Mouse (Mus musculus): ENCODE measurements at regions not wholly inside any gene's neighbourhood (a gene's known extent, or its start where the extent isn't known, plus 50 kb on each side); places are given as distances from the start of the nearest gene placed in this dataset.

DNA sequence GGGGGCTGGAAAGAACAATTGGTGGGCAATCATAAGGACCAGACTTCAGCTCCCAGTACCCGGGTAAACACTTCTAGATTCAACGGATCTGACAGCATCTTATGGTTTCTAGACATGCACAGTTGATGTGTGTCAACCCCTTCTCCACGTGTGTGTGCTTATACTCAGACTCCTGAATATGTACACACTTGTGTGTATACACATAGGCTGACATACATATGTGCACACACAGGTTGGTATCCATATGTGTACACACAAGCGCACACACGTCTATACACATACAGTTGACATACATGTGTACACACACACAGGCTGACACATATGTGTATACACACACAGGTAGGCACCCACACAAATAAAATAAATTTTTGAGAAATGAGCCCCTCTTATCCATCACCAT lies 122.7 kb upstream of the Max start:
- no peak overlapping the region for H3K4me3 ChIP-seq (ENCODE audit: insufficient read depth in 1 of 2, low read depth in 1 of 2, low read length in 2 of 2, poor library complexity in 1 of 2, severe bottlenecking in 1 of 2)
- H3K9me3 ChIP-seq (ENCODE audit: control insufficient read depth, insufficient read depth, low read depth, low read length), result no peaks in the 10 kb centered on the region
- in situ Hi-C loops (cut with MboI; ENCODE audit: low sequenced_read_pairs in 2 of 2, unreplicated experiment in 2 of 2), result no loop called here
- DNase-seq (ENCODE audit: low read depth, low spot score), result no peak
- H3K9ac ChIP-seq (ENCODE audit: insufficient read depth, low read depth, low read length, poor library complexity, severe bottlenecking), result no peak overlapping the region
- no peak overlapping the region for H3K27ac ChIP-seq (ENCODE audit: insufficient read depth, low read depth, low read length, poor library complexity, severe bottlenecking)
- no peaks in the 10 kb centered on the region for H3K36me3 ChIP-seq (ENCODE audit: control insufficient read depth, insufficient read depth, low read length, poor library complexity, severe bottlenecking)
- TF ChIP-seq CHD2 (IDR thresholded peaks at IDR 0.05; ENCODE audit: low read depth, low read length) (no peak), MAFK (IDR thresholded peaks at IDR 0.05; ENCODE audit: insufficient read depth, low read depth, low read length) (no peak), ZC3H11A (IDR thresholded peaks at IDR 0.05; ENCODE audit: borderline replicate concordance, low read depth, low read length) (no peak), ZNF384 (IDR thresholded peaks at IDR 0.05; ENCODE audit: low read depth, low read length) (no peak)
- H3K4me1 ChIP-seq (ENCODE audit: control insufficient read depth in 2 of 2, insufficient read depth in 2 of 2, low read length in 2 of 2, poor library complexity in 1 of 2), result no peaks in the 10 kb centered on the region

- Histone ChIP-seq H3K27ac (ENCODE audit: insufficient read depth, low read depth, low read length, poor library complexity, severe bottlenecking) (no peak overlapping the region), H3K9me3 (ENCODE audit: control insufficient read depth, insufficient read depth, low read depth, low read length) (no peaks in the 10 kb centered on the region), H3K36me3 (ENCODE audit: control insufficient read depth, insufficient read depth, low read length, poor library complexity, severe bottlenecking) (no peaks in the 10 kb centered on the region), H3K9ac (ENCODE audit: insufficient read depth, low read depth, low read length, poor library complexity, severe bottlenecking) (no peak overlapping the region), H3K4me3 (ENCODE audit: insufficient read depth in 1 of 2, low read depth in 1 of 2, low read length in 2 of 2, poor library complexity in 1 of 2, severe bottlenecking in 1 of 2) (no peak overlapping the region), H3K4me1 (ENCODE audit: control insufficient read depth in 2 of 2, insufficient read depth in 2 of 2, low read length in 2 of 2, poor library complexity in 1 of 2) (no peaks in the 10 kb centered on the region)
- no peak for DNase-seq (ENCODE audit: low read depth, low spot score)
- in situ Hi-C loops (cut with MboI; ENCODE audit: low sequenced_read_pairs in 2 of 2, unreplicated experiment in 2 of 2), result no loop called here
- TF ChIP-seq MAFK (IDR thresholded peaks at IDR 0.05; ENCODE audit: insufficient read depth, low read depth, low read length) (no peak), HCFC1 (IDR thresholded peaks at IDR 0.05; ENCODE audit: borderline replicate concordance, insufficient read depth, low read length) (no peak), ZNF384 (IDR thresholded peaks at IDR 0.05; ENCODE audit: low read depth, low read length) (no peak), CHD2 (IDR thresholded peaks at IDR 0.05; ENCODE audit: low read depth, low read length) (no peak), ZC3H11A (IDR thresholded peaks at IDR 0.05; ENCODE audit: borderline replicate concordance, low read depth, low read length) (no peak)
Observed at GRCm38 (mm10) chr12:77084343-77084742, 122.3 kb upstream of the Max start.

GRCm38 (mm10) chr12:77083760-77084159 lies 121.8 kb upstream of the Max start:
- Histone ChIP-seq H3K36me3 (ENCODE audit: control insufficient read depth, insufficient read depth, low read length, poor library complexity, severe bottlenecking) (no peaks in the 10 kb centered on the region), H3K9me3 (ENCODE audit: control insufficient read depth, insufficient read depth, low read depth, low read length) (no peaks in the 10 kb centered on the region), H3K4me1 (ENCODE audit: control insufficient read depth in 2 of 2, insufficient read depth in 2 of 2, low read length in 2 of 2, poor library complexity in 1 of 2) (no peaks in the 10 kb centered on the region), H3K27ac (ENCODE audit: insufficient read depth, low read depth, low read length, poor library complexity, severe bottlenecking) (no peak overlapping the region), H3K4me3 (ENCODE audit: insufficient read depth in 1 of 2, low read depth in 1 of 2, low read length in 2 of 2, poor library complexity in 1 of 2, severe bottlenecking in 1 of 2) (no peak overlapping the region), H3K9ac (ENCODE audit: insufficient read depth, low read depth, low read length, poor library complexity, severe bottlenecking) (no peak overlapping the region)
- in situ Hi-C loops (cut with MboI; ENCODE audit: low sequenced_read_pairs in 2 of 2, unreplicated experiment in 2 of 2), result no loop called here
- DNase-seq (ENCODE audit: low read depth, low spot score), result no peak
- TF ChIP-seq MAFK (IDR thresholded peaks at IDR 0.05; ENCODE audit: insufficient read depth, low read depth, low read length), result no peak
- no peak for TF ChIP-seq ZNF384 (IDR thresholded peaks at IDR 0.05; ENCODE audit: low read depth, low read length)
- no peak for TF ChIP-seq CHD2 (IDR thresholded peaks at IDR 0.05; ENCODE audit: low read depth, low read length)
- TF ChIP-seq HCFC1 (IDR thresholded peaks at IDR 0.05; ENCODE audit: borderline replicate concordance, insufficient read depth, low read length), result no peak

- no peak for DNase-seq (ENCODE audit: low read depth, low spot score)
- H3K9ac ChIP-seq (ENCODE audit: insufficient read depth, low read depth, low read length, poor library complexity, severe bottlenecking), result no peak overlapping the region
- in situ Hi-C loops (cut with MboI; ENCODE audit: low sequenced_read_pairs in 2 of 2, unreplicated experiment in 2 of 2), result no loop called here
- no peaks in the 10 kb centered on the region for H3K4me1 ChIP-seq (ENCODE audit: control insufficient read depth in 2 of 2, insufficient read depth in 2 of 2, low read length in 2 of 2, poor library complexity in 1 of 2)
- H3K9me3 ChIP-seq (ENCODE audit: control insufficient read depth, insufficient read depth, low read depth, low read length), result no peaks in the 10 kb centered on the region
- no peak overlapping the region for H3K4me3 ChIP-seq (ENCODE audit: insufficient read depth in 1 of 2, low read depth in 1 of 2, low read length in 2 of 2, poor library complexity in 1 of 2, severe bottlenecking in 1 of 2)
- no peak overlapping the region for H3K27ac ChIP-seq (ENCODE audit: insufficient read depth, low read depth, low read length, poor library complexity, severe bottlenecking)
- TF ChIP-seq MAFK (IDR thresholded peaks at IDR 0.05; ENCODE audit: insufficient read depth, low read depth, low read length) (no peak), HCFC1 (IDR thresholded peaks at IDR 0.05; ENCODE audit: borderline replicate concordance, insufficient read depth, low read length) (no peak), ZC3H11A (IDR thresholded peaks at IDR 0.05; ENCODE audit: borderline replicate concordance, low read depth, low read length) (no peak), CHD2 (IDR thresholded peaks at IDR 0.05; ENCODE audit: low read depth, low read length) (no peak), ZNF384 (IDR thresholded peaks at IDR 0.05; ENCODE audit: low read depth, low read length) (no peak)
- H3K36me3 ChIP-seq (ENCODE audit: control insufficient read depth, insufficient read depth, low read length, poor library complexity, severe bottlenecking), result no peaks in the 10 kb centered on the region
Observed at GRCm38 (mm10) chr12:77081774-77082173, 119.8 kb upstream of the Max start.

GRCm38 (mm10) chr12:77079481-77079880 lies 117.5 kb upstream of the Max start:
- H3K4me1 ChIP-seq (ENCODE audit: control insufficient read depth in 2 of 2, insufficient read depth in 2 of 2, low read length in 2 of 2, poor library complexity in 1 of 2), result no peaks in the 10 kb centered on the region
- H3K36me3 ChIP-seq (ENCODE audit: control insufficient read depth, insufficient read depth, low read length, poor library complexity, severe bottlenecking), result no peaks in the 10 kb centered on the region
- H3K9me3 ChIP-seq (ENCODE audit: control insufficient read depth, insufficient read depth, low read depth, low read length), result no peaks in the 10 kb centered on the region
- no peak overlapping the region for H3K27ac ChIP-seq (ENCODE audit: insufficient read depth, low read depth, low read length, poor library complexity, severe bottlenecking)
- no peak overlapping the region for H3K9ac ChIP-seq (ENCODE audit: insufficient read depth, low read depth, low read length, poor library complexity, severe bottlenecking)
- in situ Hi-C loops (cut with MboI; ENCODE audit: low sequenced_read_pairs in 2 of 2, unreplicated experiment in 2 of 2), result no loop called here
- DNase-seq (ENCODE audit: low read depth, low spot score), result no peak
- TF ChIP-seq HCFC1 (IDR thresholded peaks at IDR 0.05; ENCODE audit: borderline replicate concordance, insufficient read depth, low read length), result no peak
- TF ChIP-seq ZNF384 (IDR thresholded peaks at IDR 0.05; ENCODE audit: low read depth, low read length), result no peak
- TF ChIP-seq MAFK (IDR thresholded peaks at IDR 0.05; ENCODE audit: insufficient read depth, low read depth, low read length), result no peak
- no peak for TF ChIP-seq CHD2 (IDR thresholded peaks at IDR 0.05; ENCODE audit: low read depth, low read length)
- no peak for TF ChIP-seq ZC3H11A (IDR thresholded peaks at IDR 0.05; ENCODE audit: borderline replicate concordance, low read depth, low read length)
- no peak overlapping the region for H3K4me3 ChIP-seq (ENCODE audit: insufficient read depth in 1 of 2, low read depth in 1 of 2, low read length in 2 of 2, poor library complexity in 1 of 2, severe bottlenecking in 1 of 2)
